Mouse (Mus musculus): ENCODE measurements at regions not wholly inside any gene's neighbourhood (a gene's known extent, or its start where the extent isn't known, plus 50 kb on each side); places are given as distances from the start of the nearest gene placed in this dataset.
A peak's percentile ranks its signal among the peaks of the same experiment; 100 is the strongest.

- no peak for DNase-seq (ENCODE audit: extremely low spot score in 1 of 2, low spot score in 1 of 2)
Measured at GRCm38 (mm10) chr8:35228449-35228848, 537.1 kb upstream of the Gm19410 start.

GRCm38 (mm10) chr8:35233520-35234186 is 531.9 kb upstream of the Gm19410 start:
- DNase-seq (ENCODE audit: extremely low spot score in 1 of 2, low spot score in 1 of 2), result peak in 1 of 2 experiments; percentile 28

GRCm38 (mm10) chr8:35234436-35234835 is 531.2 kb upstream of the Gm19410 start:
- no peak for DNase-seq (ENCODE audit: extremely low spot score in 1 of 2, low spot score in 1 of 2)

GRCm38 (mm10) chr8:35235815-35236509 is 529.6 kb upstream of the Gm19410 start:
- DNase-seq (ENCODE audit: extremely low spot score in 1 of 2, low spot score in 1 of 2), result no peak

GRCm38 (mm10) chr8:35237279-35237678 is 528.3 kb upstream of the Gm19410 start:
- DNase-seq (ENCODE audit: extremely low spot score in 1 of 2, low spot score in 1 of 2), result peak; percentile 53 to 71

- DNase-seq (ENCODE audit: extremely low spot score in 1 of 2, low spot score in 1 of 2), result no peak
Measured at GRCm38 (mm10) chr8:35240884-35241283, 524.7 kb upstream of the Gm19410 start.

GRCm38 (mm10) chr8:35243555-35243954 is 522.0 kb upstream of the Gm19410 start:
- no peak for DNase-seq (ENCODE audit: extremely low spot score in 1 of 2, low spot score in 1 of 2)

- no peak for DNase-seq (ENCODE audit: extremely low spot score in 1 of 2, low spot score in 1 of 2)
Measured at GRCm38 (mm10) chr8:35249747-35250375, 515.7 kb upstream of the Gm19410 start.

- no peak for DNase-seq (ENCODE audit: extremely low spot score in 1 of 2, low spot score in 1 of 2)
Measured at GRCm38 (mm10) chr8:35250641-35251040, 514.9 kb upstream of the Gm19410 start.

- no peak for DNase-seq (ENCODE audit: extremely low spot score in 1 of 2, low spot score in 1 of 2)
Measured at GRCm38 (mm10) chr8:35253946-35254345, 511.6 kb upstream of the Gm19410 start.

GRCm38 (mm10) chr8:35255327-35255726 is 510.3 kb upstream of the Gm19410 start:
- DNase-seq (ENCODE audit: extremely low spot score in 1 of 2, low spot score in 1 of 2), result no peak

GRCm38 (mm10) chr8:35256958-35257357 is 508.6 kb upstream of the Gm19410 start:
- DNase-seq (ENCODE audit: extremely low spot score in 1 of 2, low spot score in 1 of 2), result no peak

- no peak for DNase-seq (ENCODE audit: extremely low spot score in 1 of 2, low spot score in 1 of 2)
Measured at GRCm38 (mm10) chr8:35268221-35268620, 497.4 kb upstream of the Gm19410 start.

GRCm38 (mm10) chr8:35268986-35269385 is 496.6 kb upstream of the Gm19410 start:
- no peak for DNase-seq (ENCODE audit: extremely low spot score in 1 of 2, low spot score in 1 of 2)

GRCm38 (mm10) chr8:35275972-35276371 is 489.6 kb upstream of the Gm19410 start:
- no peak for DNase-seq (ENCODE audit: extremely low spot score in 1 of 2, low spot score in 1 of 2)

- no peak for DNase-seq (ENCODE audit: extremely low spot score in 1 of 2, low spot score in 1 of 2)
Measured at GRCm38 (mm10) chr8:35276460-35276859, 489.1 kb upstream of the Gm19410 start.

GRCm38 (mm10) chr8:35278946-35279345 is 486.6 kb upstream of the Gm19410 start:
- DNase-seq (ENCODE audit: extremely low spot score in 1 of 2, low spot score in 1 of 2), result no peak

GRCm38 (mm10) chr8:35280741-35281140 is 484.8 kb upstream of the Gm19410 start:
- DNase-seq (ENCODE audit: extremely low spot score in 1 of 2, low spot score in 1 of 2), result no peak

GRCm38 (mm10) chr8:35283366-35283765 is 482.2 kb upstream of the Gm19410 start:
- DNase-seq (ENCODE audit: extremely low spot score in 1 of 2, low spot score in 1 of 2), result peak in 1 of 2 experiments; percentile 8

GRCm38 (mm10) chr8:35289018-35289417 is 476.6 kb upstream of the Gm19410 start:
- no peak for DNase-seq (ENCODE audit: extremely low spot score in 1 of 2, low spot score in 1 of 2)

- DNase-seq (ENCODE audit: extremely low spot score in 1 of 2, low spot score in 1 of 2), result no peak
Measured at GRCm38 (mm10) chr8:35289967-35290366, 475.6 kb upstream of the Gm19410 start.
